Mouse (Mus musculus) neutrophil, adult 5-6 weeks (primary cell): ENCODE measurements around the gene Atp2b4. TPM values are rescaled to one million over a fixed set of nuclear protein-coding genes. Genes with fewer than 3 reads are reported as not detected.

Source experiments
- ATAC-seq: fragments of 151-379, 151-347 bp; 2 replicates; pipeline ENCODE4 v1.8.0; 2017; ENCODE audit warnings: mild to moderate bottlenecking, moderate TSS enrichment; ENCODE audit not compliant: insufficient number of reproducible peaks, poor library complexity, low FRiP score, severe bottlenecking; ENCODE audit errors: extremely low read depth
- total RNA-seq: library from RNA; stranded (forward); fragments of 200-1000 nt; gene quantifications from 2 replicates; pipeline ENCODE4 v1.2.3, GENCODE M21; 2017

The Atp2b4 gene
- total RNA-seq, 1 experiment from 2014 or later = 1.4 TPM

- ATAC-seq = no peak
Measured at GRCm38 (mm10) chr1:133799686-133800445, 975 bp downstream of the Atp2b4 start.

GRCm38 (mm10) chr1:133798821-133799415, 1.9 kb downstream of the Atp2b4 start:
- ATAC-seq = no peak

GRCm38 (mm10) chr1:133797979-133798820, 2.6 kb downstream of the Atp2b4 start:
- ATAC-seq = no peak

- ATAC-seq = no peak
Measured at GRCm38 (mm10) chr1:133797327-133797978, 3.4 kb downstream of the Atp2b4 start.

- no peak for ATAC-seq
Measured at GRCm38 (mm10) chr1:133793646-133794045, 7.2 kb downstream of the Atp2b4 start.

GRCm38 (mm10) chr1:133790011-133790410, 10.8 kb downstream of the Atp2b4 start:
- ATAC-seq = no peak

- no peak for ATAC-seq
Measured at GRCm38 (mm10) chr1:133788864-133789263, 12.0 kb downstream of the Atp2b4 start.

GRCm38 (mm10) chr1:133787500-133788210, 13.2 kb downstream of the Atp2b4 start:
- no peak for ATAC-seq

GRCm38 (mm10) chr1:133784621-133785020, 16.2 kb downstream of the Atp2b4 start:
- ATAC-seq = no peak

- ATAC-seq = no peak
Measured at GRCm38 (mm10) chr1:133781531-133781930, 19.3 kb downstream of the Atp2b4 start.

- no peak for ATAC-seq
Measured at GRCm38 (mm10) chr1:133779043-133779442, 21.8 kb downstream of the Atp2b4 start.

GRCm38 (mm10) chr1:133777651-133778231, 23.1 kb downstream of the Atp2b4 start:
- peak; percentile 23; the same call in 1 of the 2 replicates for ATAC-seq

- ATAC-seq = no peak
Measured at GRCm38 (mm10) chr1:133772553-133772952, 28.3 kb downstream of the Atp2b4 start.

- ATAC-seq = no peak
Measured at GRCm38 (mm10) chr1:133771831-133772399, 28.9 kb downstream of the Atp2b4 start.

- ATAC-seq = no peak
Measured at GRCm38 (mm10) chr1:133767994-133768393, 32.8 kb downstream of the Atp2b4 start.

- no peak for ATAC-seq
Measured at GRCm38 (mm10) chr1:133766901-133767529, 33.8 kb downstream of the Atp2b4 start.

- no peak for ATAC-seq
Measured at GRCm38 (mm10) chr1:133765376-133765775, 35.5 kb downstream of the Atp2b4 start.
